10 mouse cellular contexts compared by ENCODE assay signal in genomic region chr14:34215451-34216127, GRCm38 (mm10). TPM values are rescaled to one million over a fixed set of nuclear protein-coding genes. Genes with fewer than 3 reads are reported as not detected.
A peak's percentile ranks its signal among the peaks of the same experiment; 100 is the strongest.
DNase-seq lines count a peak whose midpoint lies in the region; ATAC-seq lines count a peak whose summit lies in the region.
"Had no signal": no experiment of that assay in that cellular context is flagged by ENCODE, and none has a peak within 500 bp of the region (broad histone marks: within the 10 kb centered on the region; RNA-seq: fewer than 3 reads in every experiment).

No protein-coding gene starts in this region.

- 61% methylated on average over 6 of the region's 6 CpGs for WGBS in forebrain, embryonic 16.5 days
- 72% methylated on average over 6 of the region's 6 CpGs for WGBS in forebrain, embryonic 13.5 days
- WGBS in midbrain, embryonic 14.5 days = 70% methylated on average over 6 of the region's 6 CpGs
- WGBS in midbrain, embryonic 16.5 days = 65% methylated on average over 6 of the region's 6 CpGs
- 43% methylated on average over 6 of the region's 6 CpGs for WGBS in kidney, embryonic 16.5 days
- WGBS in stomach, embryonic 15.5 days = 51% methylated on average over 6 of the region's 6 CpGs

- no peaks in the 10 kb centered on the region for H3K36me3 ChIP-seq in forebrain, embryonic 16.5 days (ENCODE audit: control insufficient read depth, insufficient read depth)
- H3K36me3 ChIP-seq in forebrain, embryonic 13.5 days (ENCODE audit: poor library complexity, severe bottlenecking) = no peaks in the 10 kb centered on the region
- no peaks in the 10 kb centered on the region for H3K36me3 ChIP-seq in midbrain, embryonic 14.5 days (ENCODE audit: control insufficient read depth, insufficient read depth, low read length)
- H3K36me3 ChIP-seq in midbrain, embryonic 16.5 days (ENCODE audit: control insufficient read depth, insufficient read depth, low read length) = no peaks in the 10 kb centered on the region
- H3K36me3 ChIP-seq in kidney, embryonic 16.5 days (ENCODE audit: insufficient read depth, low read length) = no peaks in the 10 kb centered on the region
- H3K36me3 ChIP-seq in stomach, embryonic 15.5 days = no peaks in the 10 kb centered on the region

- H3K4me1 ChIP-seq in forebrain, embryonic 16.5 days (replicated peaks; ENCODE audit: control insufficient read depth, insufficient read depth, low read length) = peaks cover 3% of the 10 kb centered on the region
- H3K4me1 ChIP-seq in forebrain, embryonic 13.5 days = peaks cover 4% of the 10 kb centered on the region; the same call in 1 of the 2 replicates
- peaks cover 3% of the 10 kb centered on the region; the same call in 1 of the 2 replicates for H3K4me1 ChIP-seq in midbrain, embryonic 14.5 days (ENCODE audit: control insufficient read depth, insufficient read depth, low read length)
- H3K4me1 ChIP-seq in midbrain, embryonic 16.5 days (ENCODE audit: control insufficient read depth, insufficient read depth, low read length) = peaks cover 4% of the 10 kb centered on the region
- H3K4me1 ChIP-seq in kidney, embryonic 16.5 days (ENCODE audit: insufficient read depth, low read length) = peaks cover 9% of the 10 kb centered on the region; the same call in 1 of the 2 replicates
- peaks cover 6% of the 10 kb centered on the region for H3K4me1 ChIP-seq in stomach, embryonic 15.5 days

- no peak overlapping the region for H3K9ac ChIP-seq in forebrain, embryonic 16.5 days (replicated peaks; ENCODE audit: low read depth, low read length)
- no peak overlapping the region for H3K9ac ChIP-seq in forebrain, embryonic 13.5 days
- no peak overlapping the region for H3K9ac ChIP-seq in midbrain, embryonic 14.5 days (replicated peaks; ENCODE audit: low read length)
- no peak overlapping the region for H3K9ac ChIP-seq in midbrain, embryonic 16.5 days (ENCODE audit: low read depth, low read length)
- H3K9ac ChIP-seq in kidney, embryonic 16.5 days (replicated peaks; ENCODE audit: low read length) = no peak overlapping the region
- no peak overlapping the region for H3K9ac ChIP-seq in stomach, embryonic 15.5 days

- H3K27ac ChIP-seq in forebrain, embryonic 16.5 days (ENCODE audit: low read length) = no peak overlapping the region
- no peak overlapping the region for H3K27ac ChIP-seq in forebrain, embryonic 13.5 days
- H3K27ac ChIP-seq in midbrain, embryonic 14.5 days (replicated peaks; ENCODE audit: low read depth, low read length) = no peak overlapping the region
- no peak overlapping the region for H3K27ac ChIP-seq in midbrain, embryonic 16.5 days (ENCODE audit: low read length)
- H3K27ac ChIP-seq in kidney, embryonic 16.5 days (ENCODE audit: low read length) = peak overlapping the region; percentile 58
- H3K27ac ChIP-seq in stomach, embryonic 15.5 days = no peak overlapping the region
- H3K27ac ChIP-seq: macrophage had no signal

- H3K9me3 ChIP-seq in forebrain, embryonic 16.5 days (ENCODE audit: control insufficient read depth, low read length) = no peaks in the 10 kb centered on the region
- H3K9me3 ChIP-seq in forebrain, embryonic 13.5 days (replicated peaks) = no peaks in the 10 kb centered on the region
- no peaks in the 10 kb centered on the region for H3K9me3 ChIP-seq in midbrain, embryonic 14.5 days (ENCODE audit: control insufficient read depth, low read length)
- H3K9me3 ChIP-seq in midbrain, embryonic 16.5 days (replicated peaks; ENCODE audit: control insufficient read depth, low read length, poor library complexity, severe bottlenecking) = no peaks in the 10 kb centered on the region
- H3K9me3 ChIP-seq in kidney, embryonic 16.5 days (ENCODE audit: low read length) = no peaks in the 10 kb centered on the region
- no peaks in the 10 kb centered on the region for H3K9me3 ChIP-seq in stomach, embryonic 15.5 days

- peak; percentile 66 for DNase-seq in midbrain, embryonic 14.5 days
- no peak for DNase-seq in thymus, postnatal 4 days
- no peak for DNase-seq in thymus, postnatal 36 days

- H3K27me3 ChIP-seq in forebrain, embryonic 16.5 days (replicated peaks; ENCODE audit: control insufficient read depth, insufficient read depth, low read length) = peaks cover 8% of the 10 kb centered on the region
- H3K27me3 ChIP-seq in forebrain, embryonic 13.5 days = peaks cover 28% of the 10 kb centered on the region
- peaks cover 11% of the 10 kb centered on the region; the same call in 1 of the 2 replicates for H3K27me3 ChIP-seq in midbrain, embryonic 14.5 days (ENCODE audit: control insufficient read depth, insufficient read depth, low read length)
- H3K27me3 ChIP-seq in midbrain, embryonic 16.5 days (ENCODE audit: control insufficient read depth, insufficient read depth, low read depth, low read length) = peaks cover 13% of the 10 kb centered on the region; the same call in 1 of the 2 replicates
- peaks cover 15% of the 10 kb centered on the region for H3K27me3 ChIP-seq in kidney, embryonic 16.5 days (ENCODE audit: insufficient read depth, low read length)
- peaks cover 19% of the 10 kb centered on the region for H3K27me3 ChIP-seq in stomach, embryonic 15.5 days (replicated peaks)

- ATAC-seq in forebrain, embryonic 16.5 days = 0 out of 2 replicates have a peak, but pooled peaks have one; percentile 63
- no peak for ATAC-seq in forebrain, embryonic 13.5 days
- ATAC-seq in midbrain, embryonic 14.5 days (ENCODE audit: low FRiP score, low TSS enrichment) = no peak
- ATAC-seq in midbrain, embryonic 16.5 days = no peak
- ATAC-seq in kidney, embryonic 16.5 days (ENCODE audit: low FRiP score, low TSS enrichment) = peak; percentile 80
- peak; percentile 70; the same call in 1 of the 2 replicates for ATAC-seq in stomach, embryonic 15.5 days (ENCODE audit: insufficient read depth, low FRiP score, low read depth)
- ATAC-seq: activated CD4-positive, CD25-positive, alpha-beta regulatory T cell, adult 4 months had no signal

- no peak overlapping the region for H3K4me3 ChIP-seq in forebrain, embryonic 16.5 days (replicated peaks; ENCODE audit: low read length)
- H3K4me3 ChIP-seq in forebrain, embryonic 13.5 days = no peak overlapping the region
- no peak overlapping the region for H3K4me3 ChIP-seq in midbrain, embryonic 14.5 days (replicated peaks; ENCODE audit: low read depth, low read length)
- H3K4me3 ChIP-seq in midbrain, embryonic 16.5 days (ENCODE audit: low read depth, low read length) = no peak overlapping the region
- H3K4me3 ChIP-seq in kidney, embryonic 16.5 days (ENCODE audit: low read length) = no peak overlapping the region
- H3K4me3 ChIP-seq in stomach, embryonic 15.5 days (replicated peaks) = no peak overlapping the region

- no peak overlapping the region for H3K4me2 ChIP-seq in forebrain, embryonic 16.5 days (ENCODE audit: low read length)
- H3K4me2 ChIP-seq in forebrain, embryonic 13.5 days = no peak overlapping the region
- H3K4me2 ChIP-seq in midbrain, embryonic 14.5 days (ENCODE audit: low read length) = no peak overlapping the region
- no peak overlapping the region for H3K4me2 ChIP-seq in midbrain, embryonic 16.5 days (ENCODE audit: low read length)
- no peak overlapping the region for H3K4me2 ChIP-seq in kidney, embryonic 16.5 days (replicated peaks; ENCODE audit: low read depth, low read length)
- no peak overlapping the region for H3K4me2 ChIP-seq in stomach, embryonic 15.5 days

RNA-seq across cellular contexts. Expression of gene Syt15, which starts 3.8 kb away (rescaled TPM):
- 0.61 TPM in 2 replicates for polyA plus RNA-seq in forebrain, embryonic 16.5 days (2015; fragmentation: Nextera tagmentation; extraction: Ambion mirVana)
- polyA plus RNA-seq in forebrain, embryonic 13.5 days (2015; fragmentation: Nextera tagmentation; extraction: Ambion mirVana) = 0.21 and 0.26 TPM in 2 replicates
- polyA plus RNA-seq in midbrain, embryonic 14.5 days (2014; fragmentation: Nextera tagmentation; extraction: Ambion mirVana) = 0.28 and 0.42 TPM in 2 replicates
- 0.63 and 0.68 TPM in 2 replicates for polyA plus RNA-seq in midbrain, embryonic 16.5 days (2015; fragmentation: Nextera tagmentation; extraction: Ambion mirVana)
- 0.92 and 1.1 TPM in 2 replicates for polyA plus RNA-seq in kidney, embryonic 16.5 days (2015; fragmentation: Nextera tagmentation; extraction: Ambion mirVana)
- 0.92 and 0.93 TPM in 2 replicates for polyA plus RNA-seq in stomach, embryonic 15.5 days (2015; fragmentation: Nextera tagmentation; extraction: Ambion mirVana)
- polyA plus RNA-seq: macrophage had no signal

RNA-seq across cellular contexts. Expression of gene Gprin2, which starts 14.1 kb away (rescaled TPM):
- polyA plus RNA-seq in forebrain, embryonic 16.5 days (2015; fragmentation: Nextera tagmentation; extraction: Ambion mirVana) = 4.2 and 6.1 TPM in 2 replicates
- 2.0 and 2.3 TPM in 2 replicates for polyA plus RNA-seq in forebrain, embryonic 13.5 days (2015; fragmentation: Nextera tagmentation; extraction: Ambion mirVana)
- polyA plus RNA-seq in midbrain, embryonic 14.5 days (2014; fragmentation: Nextera tagmentation; extraction: Ambion mirVana) = 5.7 and 6.8 TPM in 2 replicates
- polyA plus RNA-seq in midbrain, embryonic 16.5 days (2015; fragmentation: Nextera tagmentation; extraction: Ambion mirVana) = 8.5 and 8.7 TPM in 2 replicates
- 0.58 and 1.1 TPM in 2 replicates for polyA plus RNA-seq in kidney, embryonic 16.5 days (2015; fragmentation: Nextera tagmentation; extraction: Ambion mirVana)
- polyA plus RNA-seq in stomach, embryonic 15.5 days (2015; fragmentation: Nextera tagmentation; extraction: Ambion mirVana) = 0.40 and 0.60 TPM in 2 replicates
- polyA plus RNA-seq: activated CD4-positive, CD25-positive, alpha-beta regulatory T cell, adult 4 months; macrophage had no signal

Comparison
In these comparisons a context has a peak if more than half of its experiments do, and no peak if none do; other contexts are left out.
1. ATAC-seq: peak in forebrain, embryonic 16.5 days (single experiment), kidney, embryonic 16.5 days (single experiment) and stomach, embryonic 15.5 days (single experiment); none in forebrain, embryonic 13.5 days (single experiment), midbrain, embryonic 14.5 days (single experiment) and midbrain, embryonic 16.5 days (single experiment).